Mouse (Mus musculus) layer of hippocampus, adult 9-11 months (tissue): ENCODE data around the gene Zdhhc14.
"Not testable (repeated sequence)": the region's sequence is repeated elsewhere in the genome, so short reads cannot be mapped to it uniquely, and the experiment has no call there.

Experiments used
- DNase-seq: peaks from one replicate; pipeline ENCODE4 v3.0.0; 2022

Gene Zdhhc14

GRCm38 (mm10) chr17:5612236-5612635, 119.9 kb downstream of the Zdhhc14 start:
- no peak for DNase-seq

- DNase-seq, result no peak
Measured at GRCm38 (mm10) chr17:5614771-5615318, 122.5 kb downstream of the Zdhhc14 start.

- DNase-seq, result no peak
Measured at GRCm38 (mm10) chr17:5621626-5622591, 129.6 kb downstream of the Zdhhc14 start.

- no peak for DNase-seq
Measured at GRCm38 (mm10) chr17:5622764-5623163, 130.4 kb downstream of the Zdhhc14 start.

GRCm38 (mm10) chr17:5623181-5623580, 130.8 kb downstream of the Zdhhc14 start:
- DNase-seq, result no peak

- DNase-seq, result not testable (repeated sequence)
Measured at GRCm38 (mm10) chr17:5624815-5625214, 132.5 kb downstream of the Zdhhc14 start.

GRCm38 (mm10) chr17:5626402-5626801, 134.0 kb downstream of the Zdhhc14 start:
- DNase-seq, result no peak

- DNase-seq, result no peak
Measured at GRCm38 (mm10) chr17:5627664-5628063, 135.3 kb downstream of the Zdhhc14 start.

GRCm38 (mm10) chr17:5629651-5630050, 137.3 kb downstream of the Zdhhc14 start:
- DNase-seq, result no peak

- DNase-seq, result no peak
Measured at GRCm38 (mm10) chr17:5635254-5635653, 142.9 kb downstream of the Zdhhc14 start.

GRCm38 (mm10) chr17:5641436-5641835, 149.1 kb downstream of the Zdhhc14 start:
- no peak for DNase-seq

GRCm38 (mm10) chr17:5642918-5643721, 150.8 kb downstream of the Zdhhc14 start:
- peak; percentile 90 for DNase-seq

GRCm38 (mm10) chr17:5650124-5650523, 157.8 kb downstream of the Zdhhc14 start:
- DNase-seq, result no peak

GRCm38 (mm10) chr17:5650642-5651041, 158.3 kb downstream of the Zdhhc14 start:
- no peak for DNase-seq

GRCm38 (mm10) chr17:5651551-5651950, 159.2 kb downstream of the Zdhhc14 start:
- no peak for DNase-seq

GRCm38 (mm10) chr17:5653981-5654380, 161.6 kb downstream of the Zdhhc14 start:
- no peak for DNase-seq

GRCm38 (mm10) chr17:5655536-5655935, 163.2 kb downstream of the Zdhhc14 start:
- peak; percentile 63 for DNase-seq

- no peak for DNase-seq
Measured at GRCm38 (mm10) chr17:5660317-5661080, 168.1 kb downstream of the Zdhhc14 start.

- DNase-seq, result no peak
Measured at GRCm38 (mm10) chr17:5666652-5667051, 174.3 kb downstream of the Zdhhc14 start.

- no peak for DNase-seq
Measured at GRCm38 (mm10) chr17:5668456-5668855, 176.1 kb downstream of the Zdhhc14 start.

GRCm38 (mm10) chr17:5668981-5669380, 176.6 kb downstream of the Zdhhc14 start:
- no peak for DNase-seq

GRCm38 (mm10) chr17:5675951-5676350, 183.6 kb downstream of the Zdhhc14 start:
- DNase-seq, result no peak

GRCm38 (mm10) chr17:5679315-5679714, 187.0 kb downstream of the Zdhhc14 start:
- no peak for DNase-seq
